Mouse (Mus musculus) bone marrow, adult 2 months (tissue): ENCODE measurements at regions not wholly inside any gene's neighbourhood (a gene's known extent, or its start where the extent isn't known, plus 50 kb on each side); places are given as distances from the start of the nearest gene placed in this dataset.

Experiments used
- H3K27ac ChIP-seq: fragments of 200-500 bp; 2 replicates; pipeline ENCODE4 v1.5.1; 2012; ENCODE audit warnings: low read depth, mild to moderate bottlenecking, control low read depth, inconsistent platforms, low read length; ENCODE audit not compliant: control insufficient read depth, poor library complexity, insufficient read depth
- H3K4me1 ChIP-seq: fragments of 200-500 bp; 2 replicates; pipeline ENCODE4 v1.6.1; 2011; ENCODE audit warnings: low read length; ENCODE audit not compliant: control insufficient read depth, insufficient read depth
- H3K4me3 ChIP-seq: fragments of 200-500 bp; replicated peaks from 2 replicates; pipeline ENCODE3; 2011; ENCODE audit warnings: mild to moderate bottlenecking, low read depth, low read length, control low read depth; ENCODE audit not compliant: control insufficient read depth
- CTCF ChIP-seq: fragments of 200-500 bp; IDR thresholded peaks from 2 replicates; pipeline ENCODE4 v1.5.1; 2011; ENCODE audit warnings: low read length, control low read depth; ENCODE audit not compliant: control insufficient read depth, insufficient read depth
- POLR2A ChIP-seq: fragments of 200-500 bp; IDR thresholded peaks from 2 replicates; pipeline ENCODE4 v1.6.1; 2011; ENCODE audit warnings: low read depth, mild to moderate bottlenecking, control low read depth, low read length, borderline replicate concordance; ENCODE audit not compliant: control insufficient read depth
- WGBS: fragments of 180-500 bp; shearing (Covaris S2); methylation state at CpG from one replicate; pipeline ENCODE4 v1.1.7; 2018; 5-methylcytosine and 5-hydroxymethylcytosine counted together

DNA sequence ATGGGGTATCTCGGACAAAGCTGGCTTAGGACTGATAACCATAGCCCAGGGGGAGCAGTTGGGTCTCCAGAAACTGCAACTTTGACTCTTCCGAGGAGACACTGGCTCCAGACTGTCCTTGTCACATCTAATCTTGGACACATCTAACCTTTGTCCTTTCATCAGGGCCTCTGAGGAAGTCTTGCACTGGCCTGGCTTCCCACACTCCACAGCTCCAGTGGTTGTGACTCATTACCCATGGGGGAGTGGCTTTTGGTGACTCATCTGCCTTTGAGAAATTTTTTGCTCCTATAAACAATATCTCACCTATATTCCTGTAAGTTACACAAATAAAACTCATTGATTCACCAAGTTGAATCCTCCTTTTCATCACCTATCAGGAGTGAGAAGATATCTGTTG lies 116.5 kb upstream of the B3gat2 start:
- no peaks in the 10 kb centered on the region for H3K4me1 ChIP-seq

GRCm38 (mm10) chr1:23648875-23649506 lies 112.6 kb upstream of the B3gat2 start:
- Histone ChIP-seq H3K4me3 (no peak overlapping the region), H3K27ac (no peak overlapping the region), H3K4me1 (no peaks in the 10 kb centered on the region; the same call in 1 of the 2 replicates)
- 80% methylated on average over 7 of the region's 7 CpGs for WGBS
- TF ChIP-seq CTCF (no peak), POLR2A (no peak)

More for the DNA sequence above, 116.5 kb upstream of the B3gat2 start:
- Histone ChIP-seq H3K27ac (no peak overlapping the region), H3K4me3 (no peak overlapping the region)
- no peak for TF ChIP-seq CTCF
- TF ChIP-seq POLR2A, result no peak
- 55% methylated on average over 2 of the region's 2 CpGs for whole genome bisulfite sequencing

DNA sequence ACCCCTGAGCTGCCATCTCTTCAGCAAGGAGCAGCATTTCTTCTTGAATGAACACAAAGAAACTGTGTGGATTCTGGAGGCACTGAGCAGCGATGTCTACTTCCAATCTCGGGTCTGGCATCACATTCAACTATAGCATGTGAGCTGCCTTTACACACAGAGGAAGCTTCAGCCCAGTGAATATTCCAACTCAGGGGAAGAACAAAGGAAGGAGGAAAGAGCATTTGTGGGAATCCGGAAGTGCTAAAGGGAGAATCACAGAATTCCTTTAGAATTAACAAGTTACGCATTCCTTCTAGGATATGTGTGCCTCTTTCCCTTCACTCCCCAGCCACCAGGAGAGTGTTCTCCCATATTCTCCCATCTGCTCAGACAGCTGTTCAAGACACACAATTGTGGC lies 111.7 kb upstream of the B3gat2 start:
- Histone ChIP-seq H3K4me1 (no peaks in the 10 kb centered on the region; the same call in 1 of the 2 replicates), H3K27ac (no peak overlapping the region), H3K4me3 (no peak overlapping the region)
- TF ChIP-seq CTCF (no peak), POLR2A (no peak)
- 82% methylated on average over 4 of the region's 4 CpGs for WGBS

- Histone ChIP-seq H3K4me1 (no peaks in the 10 kb centered on the region; the same call in 1 of the 2 replicates), H3K4me3 (no peak overlapping the region), H3K27ac (no peak overlapping the region)
- TF ChIP-seq POLR2A, result no peak
- no peak for TF ChIP-seq CTCF
- WGBS, result 80% methylated on average over 4 of the region's 4 CpGs
These were observed 107.9 kb upstream of the B3gat2 start for GRCm38 (mm10) chr1:23653628-23654027.

DNA sequence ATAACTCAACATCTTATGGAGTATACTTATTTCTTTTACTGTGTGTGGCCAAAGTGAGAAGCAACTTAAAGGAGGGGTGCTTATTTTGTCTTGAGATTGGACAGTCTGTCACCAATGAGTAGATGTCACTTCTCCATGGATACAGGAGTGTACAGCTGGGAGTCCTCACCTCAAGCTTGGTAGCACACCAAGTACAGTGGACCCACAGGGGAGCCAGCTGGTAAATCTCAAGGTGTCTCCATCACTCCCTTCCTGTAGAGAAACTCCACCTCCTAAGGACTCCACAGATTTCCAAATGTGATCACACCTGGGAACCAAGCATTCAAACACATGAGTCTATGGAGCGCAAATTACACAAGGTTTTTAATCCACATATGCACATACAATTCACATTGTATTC lies 105.8 kb upstream of the B3gat2 start:
- TF ChIP-seq POLR2A, result no peak
- TF ChIP-seq CTCF, result no peak
- no peak overlapping the region for H3K4me3 ChIP-seq

DNA sequence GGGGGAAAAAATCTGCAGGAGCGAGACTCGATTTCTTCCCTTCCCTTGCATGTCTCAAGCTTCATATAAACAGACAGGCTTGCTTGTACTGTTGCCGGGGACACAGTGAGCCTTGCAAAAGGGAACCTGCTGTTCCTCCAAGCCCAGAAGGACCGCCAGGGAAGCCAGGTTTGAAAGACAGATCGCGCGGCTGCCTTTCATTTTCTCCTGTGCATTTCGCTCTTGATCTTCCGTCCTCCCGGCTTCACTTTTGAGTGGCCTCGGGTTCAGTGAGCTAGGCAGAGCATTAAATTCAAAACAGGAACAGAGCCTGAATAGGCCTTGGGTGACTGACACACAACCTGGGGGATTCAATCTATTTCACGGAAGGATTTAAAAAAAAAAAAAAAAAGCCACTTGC lies 105.3 kb upstream of the B3gat2 start:
- 68% methylated on average over 12 of the region's 12 CpGs for WGBS
- H3K4me1 ChIP-seq, result no peaks in the 10 kb centered on the region
- no peak overlapping the region for H3K4me3 ChIP-seq
- H3K27ac ChIP-seq, result no peak overlapping the region
- TF ChIP-seq POLR2A, result no peak
- TF ChIP-seq CTCF, result no peak

More for the DNA sequence above, 105.8 kb upstream of the B3gat2 start:
- WGBS, result 92% methylated on average over 1 of the region's 1 CpGs
- Histone ChIP-seq H3K27ac (no peak overlapping the region), H3K4me1 (no peaks in the 10 kb centered on the region; the same call in 1 of the 2 replicates)

DNA sequence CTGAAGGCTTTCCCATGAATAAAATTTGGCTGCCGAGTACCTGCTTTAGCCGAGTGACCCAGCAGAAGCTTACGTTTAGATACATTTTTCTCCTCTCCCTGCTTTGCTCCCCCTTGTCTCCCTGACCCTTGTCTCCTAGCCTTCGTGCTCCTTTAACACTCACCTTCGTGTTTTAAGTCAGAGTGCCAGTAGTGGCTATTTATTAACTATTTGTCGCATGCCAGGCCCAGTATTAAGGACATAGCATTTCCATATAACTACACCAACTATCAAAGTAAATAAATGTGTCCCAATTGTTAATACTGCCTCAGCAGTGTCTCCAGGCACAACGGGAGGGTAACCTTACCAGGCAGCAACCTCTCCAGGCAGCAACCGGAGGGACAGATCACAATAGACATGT lies 104.8 kb upstream of the B3gat2 start:
- Histone ChIP-seq H3K4me1 (no peaks in the 10 kb centered on the region), H3K27ac (no peak overlapping the region), H3K4me3 (no peak overlapping the region)
- WGBS, result 79% methylated on average over 8 of the region's 8 CpGs
- TF ChIP-seq POLR2A (no peak), CTCF (no peak)

- H3K4me3 ChIP-seq, result no peak overlapping the region
- WGBS, result 79% methylated on average over 4 of the region's 4 CpGs
- no peaks in the 10 kb centered on the region for H3K4me1 ChIP-seq
- TF ChIP-seq POLR2A (no peak), CTCF (no peak)
- no peak overlapping the region for H3K27ac ChIP-seq
These were observed 91.0 kb upstream of the B3gat2 start for GRCm38 (mm10) chr1:23670514-23670913.

- H3K4me3 ChIP-seq, result no peak overlapping the region
- no peak overlapping the region for H3K27ac ChIP-seq
- TF ChIP-seq POLR2A (no peak), CTCF (no peak)
- no peaks in the 10 kb centered on the region for H3K4me1 ChIP-seq
- 78% methylated on average over 6 of the region's 6 CpGs for WGBS
These were observed 87.2 kb upstream of the B3gat2 start for GRCm38 (mm10) chr1:23674357-23674756.
